Mouse (Mus musculus) liver, adult 2 months (tissue): ENCODE results near the gene Dcpp1. TPM values are rescaled to one million over a fixed set of nuclear protein-coding genes. Genes with fewer than 3 reads are reported as not detected.

ENCODE experiments used
- DNase-seq: peaks from one replicate; pipeline ENCODE4 v3.0.0-alpha.2; 2011; ENCODE audit warnings: low read depth, low spot score; ENCODE audit errors: extremely low read depth
- H3K27ac ChIP-seq: fragments of 200-500 bp; replicated peaks from 2 replicates; pipeline ENCODE4 v1.5.1; 2012; ENCODE audit warnings: low read depth, mild to moderate bottlenecking, control low read depth, inconsistent platforms, low read length; ENCODE audit not compliant: insufficient read depth
- H3K27me3 ChIP-seq: fragments of 200-500 bp; 2 replicates; pipeline ENCODE4 v1.6.1; 2012; ENCODE audit warnings: mild to moderate bottlenecking, moderate library complexity, low read length, inconsistent platforms; ENCODE audit not compliant: control insufficient read depth, insufficient read depth
- H3K36me3 ChIP-seq: fragments of 200-500 bp; 2 replicates; pipeline ENCODE4 v1.6.1; 2012; ENCODE audit warnings: low read length, inconsistent platforms; ENCODE audit not compliant: control insufficient read depth, insufficient read depth
- H3K4me1 ChIP-seq: fragments of 200-500 bp; 2 replicates; pipeline ENCODE4 v1.6.1; 2011; ENCODE audit warnings: low read length; ENCODE audit not compliant: control insufficient read depth, insufficient read depth
- H3K4me3 ChIP-seq: fragments of 200-500 bp; 2 replicates; pipeline ENCODE4 v1.5.1; 2011; ENCODE audit warnings: low read depth, mild to moderate bottlenecking, control low read depth, low read length, moderate library complexity; ENCODE audit not compliant: insufficient read depth
- H3K79me2 ChIP-seq: fragments of 200-500 bp; 2 replicates; pipeline ENCODE4 v1.6.1; 2012; ENCODE audit warnings: inconsistent platforms, mild to moderate bottlenecking, low read length, moderate library complexity; ENCODE audit not compliant: control insufficient read depth, insufficient read depth
- H3K9ac ChIP-seq: fragments of 200-500 bp; 2 replicates; pipeline ENCODE4 v1.6.1; 2012; ENCODE audit warnings: low read depth, mild to moderate bottlenecking, control low read depth, inconsistent platforms, low read length
- CTCF ChIP-seq: fragments of 200-500 bp; IDR thresholded peaks from 2 replicates; pipeline ENCODE4 v1.5.1; 2011; ENCODE audit warnings: low read depth, low read length, control low read depth
- POLR2A ChIP-seq: fragments of 200-500 bp; IDR thresholded peaks from 2 replicates; pipeline ENCODE4 v1.6.1; 2011; ENCODE audit warnings: low read length, control low read depth; ENCODE audit not compliant: insufficient read depth; ENCODE audit errors: extremely low read depth
- WGBS: fragments of 180-500 bp; shearing (Covaris S2); methylation state at CpG from one replicate; pipeline ENCODE4 v1.1.7; 2018; 5-methylcytosine and 5-hydroxymethylcytosine counted together
- polyA plus RNA-seq: library from polyadenylated mRNA; depleted of rRNA; stranded (reverse); fragments of >200 nt; gene quantifications from 2 replicates; pipeline ENCODE4 v1.2.3, GENCODE M21; 2012
- total RNA-seq: library from RNA; depleted of rRNA; stranded (reverse); fragments of >200 nt; gene quantifications from 2 replicates; pipeline ENCODE4 v1.2.3, GENCODE M21; 2014

Dcpp1 gene
- total and polyA plus RNA-seq, 2 experiments, result not detected

- H3K4me1 ChIP-seq, result no peaks in the 10 kb centered on the region; the same call in 1 of the 2 replicates
- no peaks in the 10 kb centered on the region for H3K36me3 ChIP-seq
- TF ChIP-seq POLR2A (no peak), CTCF (peak; percentile 87)
- DNase-seq, result peak; percentile 40
- 21% methylated on average over 19 of the region's 19 CpGs for WGBS
- H3K79me2 ChIP-seq, result no peaks in the 10 kb centered on the region
- H3K4me3 ChIP-seq, result peak within 1 kb of the TSS; percentile 17; the same call in 1 of the 2 replicates
- H3K27me3 ChIP-seq, result no peaks in the 10 kb centered on the region
- H3K9ac ChIP-seq, result no peak within 1 kb of the TSS
- H3K27ac ChIP-seq, result no peak within 1 kb of the TSS
Measured at GRCm38 (mm10) chr17:23843812-23844273, 36.8 kb upstream of the Dcpp1 start, which contains the start of the genes Prss32 and Prss41. Gene Prss32 (plus strand): TSS chr17:23843855. Gene Prss41 (minus strand): TSS chr17:23844172.

- H3K4me1 ChIP-seq, result no peaks in the 10 kb centered on the region
- no peak for DNase-seq
- WGBS, result 71% methylated on average over 2 of the region's 2 CpGs
- no peak overlapping the region for H3K27ac ChIP-seq
- no peaks in the 10 kb centered on the region for H3K27me3 ChIP-seq
- TF ChIP-seq CTCF (no peak), POLR2A (no peak)
- H3K4me3 ChIP-seq, result no peak overlapping the region
- no peak overlapping the region for H3K9ac ChIP-seq
- no peaks in the 10 kb centered on the region for H3K36me3 ChIP-seq
- H3K79me2 ChIP-seq, result no peaks in the 10 kb centered on the region
Measured at GRCm38 (mm10) chr17:23850028-23850427, 30.6 kb upstream of the Dcpp1 start.

- peak; percentile 74 for TF ChIP-seq CTCF
- TF ChIP-seq POLR2A, result no peak
- H3K4me3 ChIP-seq, result no peak overlapping the region
- H3K79me2 ChIP-seq, result no peaks in the 10 kb centered on the region
- no peak overlapping the region for H3K9ac ChIP-seq
- no peaks in the 10 kb centered on the region for H3K36me3 ChIP-seq
- H3K4me1 ChIP-seq, result no peaks in the 10 kb centered on the region
- peak; percentile 51 for DNase-seq
- no peak overlapping the region for H3K27ac ChIP-seq
- H3K27me3 ChIP-seq, result no peaks in the 10 kb centered on the region
- WGBS, result 52% methylated on average over 18 of the region's 19 CpGs
Measured at GRCm38 (mm10) chr17:23850853-23851749, 29.6 kb upstream of the Dcpp1 start.

- H3K36me3 ChIP-seq, result no peaks in the 10 kb centered on the region
- no peak overlapping the region for H3K4me3 ChIP-seq
- H3K27me3 ChIP-seq, result no peaks in the 10 kb centered on the region
- no peak overlapping the region for H3K9ac ChIP-seq
- no peaks in the 10 kb centered on the region for H3K4me1 ChIP-seq
- TF ChIP-seq POLR2A (no peak), CTCF (peak; percentile 88)
- H3K27ac ChIP-seq, result no peak overlapping the region
- peak; percentile 19 for DNase-seq
- 39% methylated on average over 5 of the region's 5 CpGs for WGBS
- no peaks in the 10 kb centered on the region for H3K79me2 ChIP-seq
Measured at GRCm38 (mm10) chr17:23853292-23853691, 27.4 kb upstream of the Dcpp1 start.

- Histone ChIP-seq H3K79me2 (no peaks in the 10 kb centered on the region), H3K27me3 (no peaks in the 10 kb centered on the region), H3K4me1 (no peaks in the 10 kb centered on the region), H3K9ac (no peak overlapping the region), H3K27ac (no peak overlapping the region), H3K4me3 (no peak overlapping the region), H3K36me3 (no peaks in the 10 kb centered on the region)
- WGBS, result 90% methylated on average over 10 of the region's 10 CpGs
- no peak for DNase-seq
- TF ChIP-seq POLR2A (no peak), CTCF (no peak)
Measured at GRCm38 (mm10) chr17:23854229-23854765, 26.4 kb upstream of the Dcpp1 start.
